In genomic region chr7:67953764-67954242, GRCm38 (mm10) we compare ENCODE assay signal across 8 mouse cellular contexts. TPM values are rescaled to one million over a fixed set of nuclear protein-coding genes. Genes with fewer than 3 reads are reported as not detected.
A peak's percentile ranks its signal among the peaks of the same experiment; 100 is the strongest.
DNase-seq lines count a peak whose midpoint lies in the region; ATAC-seq and TF ChIP-seq lines count a peak whose summit lies in the region.

No protein-coding gene starts in this region.

- no peak for TF ChIP-seq CTCF in heart, adult 2 months (IDR thresholded peaks at IDR 0.05)

- peaks cover 9% of the 10 kb centered on the region for H3K4me1 ChIP-seq in heart, adult 2 months (ENCODE audit: control insufficient read depth, insufficient read depth, low read length)
- H3K4me1 ChIP-seq in heart, embryonic 13.5 days = peaks cover 55% of the 10 kb centered on the region
- H3K4me1 ChIP-seq in midbrain, embryonic 15.5 days = peaks cover 41% of the 10 kb centered on the region

- no peak for TF ChIP-seq EP300 in heart, adult 2 months (IDR thresholded peaks at IDR 0.05; ENCODE audit: insufficient read depth, low read depth, low read length)

- peak; percentile 32 to 54 for DNase-seq in heart, adult 2 months
- DNase-seq in heart, adult 8-10 months (ENCODE audit: low spot score) = no peak
- peak; percentile 64 for DNase-seq in adrenal gland, postnatal 14 days
- peak; percentile 53 to 59 for DNase-seq in kidney, postnatal 4 days
- no peak for DNase-seq in MN1 (ENCODE audit: low spot score)
- DNase-seq in layer of hippocampus, adult 9-10 months (ENCODE audit: low spot score) = no peak

- no peak for ATAC-seq in heart, embryonic 13.5 days (ENCODE audit: extremely low read depth, insufficient number of reproducible peaks, low FRiP score, low TSS enrichment)
- ATAC-seq in midbrain, embryonic 15.5 days (replicated peaks) = no peak

- peak overlapping the region; percentile 99 for H3K27ac ChIP-seq in heart, adult 2 months
- H3K27ac ChIP-seq in heart, embryonic 13.5 days (replicated peaks) = peak overlapping the region; percentile 100
- no peak overlapping the region for H3K27ac ChIP-seq in midbrain, embryonic 15.5 days

- H3K4me3 ChIP-seq in heart, adult 2 months = peak overlapping the region; percentile 77
- H3K4me3 ChIP-seq in heart, embryonic 13.5 days = peak overlapping the region; percentile 82
- H3K4me3 ChIP-seq in midbrain, embryonic 15.5 days = peak overlapping the region; percentile 86

- H3K9ac ChIP-seq in heart, adult 2 months (ENCODE audit: low read depth, low read length) = peak overlapping the region; percentile 53
- H3K9ac ChIP-seq in heart, embryonic 13.5 days = peak overlapping the region; percentile 99
- peak overlapping the region; percentile 97 for H3K9ac ChIP-seq in midbrain, embryonic 15.5 days

- no peaks in the 10 kb centered on the region for H3K36me3 ChIP-seq in heart, adult 2 months (ENCODE audit: control insufficient read depth, insufficient read depth, low read length)
- no peaks in the 10 kb centered on the region for H3K36me3 ChIP-seq in heart, embryonic 13.5 days
- no peaks in the 10 kb centered on the region for H3K36me3 ChIP-seq in midbrain, embryonic 15.5 days (replicated peaks)

- H3K79me2 ChIP-seq in heart, adult 2 months (replicated peaks; ENCODE audit: control insufficient read depth, insufficient read depth, low read length) = peaks cover 3% of the 10 kb centered on the region; the same call in 1 of the 2 replicates

- peak overlapping the region; percentile 83 for H3K4me2 ChIP-seq in heart, embryonic 13.5 days
- peak overlapping the region; percentile 92 for H3K4me2 ChIP-seq in midbrain, embryonic 15.5 days

- WGBS in heart, adult 2 months = under 1% methylated on average over 23 of the region's 23 CpGs
- WGBS in heart, embryonic 13.5 days = 2% methylated on average over 22 of the region's 23 CpGs
- 0% methylated on average over 22 of the region's 23 CpGs for WGBS in midbrain, embryonic 15.5 days

- no peaks in the 10 kb centered on the region for H3K27me3 ChIP-seq in heart, adult 2 months (ENCODE audit: control insufficient read depth, insufficient read depth, low read length)
- no peaks in the 10 kb centered on the region for H3K27me3 ChIP-seq in heart, embryonic 13.5 days (replicated peaks)
- H3K27me3 ChIP-seq in midbrain, embryonic 15.5 days (replicated peaks) = no peaks in the 10 kb centered on the region

- TF ChIP-seq POLR2A in heart, adult 2 months (IDR thresholded peaks at IDR 0.05; ENCODE audit: insufficient read depth, low read depth, low read length) = no peak

- intact Hi-C loops in heart, adult 2 months (cut with DNase I) = loop anchor here (5.0 kb wide), 3 partner anchors 113 to 348 kb away; no protein-coding TSS in a partner anchor

- no peaks in the 10 kb centered on the region for H3K9me3 ChIP-seq in heart, embryonic 13.5 days
- H3K9me3 ChIP-seq in midbrain, embryonic 15.5 days = no peaks in the 10 kb centered on the region

RNA-seq across cellular contexts. Expression of gene Igf1r, which starts 1.2 kb away (rescaled TPM):
- 10 to 100 TPM; 12.3 to 14.4 TPM for total RNA-seq in heart, adult 2 months (2021)
- polyA plus RNA-seq in heart, adult 2 months (2012; rRNA removed) = 5.6 and 7.7 TPM in 2 replicates
- 10 to 100 TPM; 10.3 to 17.3 (median 14.4) TPM for total RNA-seq in heart, adult 8-10 months (2022)
- total RNA-seq in adrenal gland, postnatal 14 days (2021) = 79.5 and 83.6 TPM in 2 replicates
- 15.0 and 15.2 TPM in 2 replicates for polyA plus RNA-seq in heart, embryonic 13.5 days (2015; fragmentation: Nextera tagmentation; extraction: Ambion mirVana)
- polyA plus RNA-seq in midbrain, embryonic 15.5 days (2015; fragmentation: Nextera tagmentation; extraction: Ambion mirVana) = 27.1 and 27.8 TPM in 2 replicates

Comparison
In these comparisons a context has a peak if more than half of its experiments do, and no peak if none do; other contexts are left out.
1. DNase-seq: peak in heart, adult 2 months (2 of 2), adrenal gland, postnatal 14 days (single experiment) and kidney, postnatal 4 days (2 of 2); none in heart, adult 8-10 months (single experiment), MN1 (single experiment) and layer of hippocampus, adult 9-10 months (single experiment).
2. Peak in every context shown above with its lines, with median percentiles within 50 percentile points of each other: H3K4me3 ChIP-seq and H3K9ac ChIP-seq.